Mouse (Mus musculus) activated CD4-positive, CD25-positive, alpha-beta regulatory T cell (primary cell): Measurements from ENCODE around the gene Gm14698. TPM values are rescaled to one million over a fixed set of nuclear protein-coding genes. Genes with fewer than 3 reads are reported as not detected.

ENCODE experiments used
- polyA plus RNA-seq, 2 experiments: library from polyadenylated mRNA; unstranded; fragments of 100-300 nt; shearing (Covaris generic); gene quantifications; one replicate each; pipeline ENCODE4 v1.2.1; 2017

Gm14698 gene
- polyA plus RNA-seq: under 1 TPM; 0.53 to 0.61 TPM

DNA sequence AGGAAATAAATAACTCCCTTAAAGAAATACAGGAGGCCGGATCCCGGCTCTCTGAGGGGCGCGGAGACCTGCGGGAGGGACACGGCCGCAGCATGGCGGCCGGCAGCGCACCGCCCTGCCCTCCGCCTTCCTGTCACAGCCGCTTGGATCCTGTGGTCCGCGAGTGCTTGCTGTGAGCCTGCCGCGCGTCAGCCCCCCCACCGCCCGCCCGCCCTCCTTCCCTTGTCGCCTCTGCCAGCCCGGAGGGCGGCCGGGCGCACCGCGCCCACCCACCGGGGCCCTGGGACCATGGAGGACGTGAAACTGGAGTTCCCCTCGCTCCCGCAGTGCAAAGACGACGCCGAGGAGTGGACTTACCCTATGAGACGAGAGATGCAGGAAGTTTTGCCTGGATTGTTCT, at the start of gene Gm14698:
Gm14698 (plus strand) TSS at position 35 of the 400 bp plus-strand sequence.

Other genes starting within 250 kb of the Gm14698 start
- 10 to 100 TPM; 52.2 to 63.4 TPM for gene Fmr1, start 142.6 kb upstream of the Gm14698 start, polyA plus RNA-seq
- gene Fmr1nb, start 59.3 kb upstream of the Gm14698 start, polyA plus RNA-seq: under 1 TPM; 0.32 to 0.41 TPM
- gene Gm6812, start 72.0 kb downstream of the Gm14698 start, polyA plus RNA-seq: not detected